Mouse (Mus musculus) c-Kit-positive CD71-positive TER-119-positive erythroid progenitor cells, embryonic 14.5 days (primary cell): ENCODE measurements around the gene Tm2d3.

Source experiments
- DNase-seq: peaks from one replicate; pipeline ENCODE4 v3.0.0-alpha.2; 2013; ENCODE audit warnings: low spot score

The Tm2d3 gene

DNA sequence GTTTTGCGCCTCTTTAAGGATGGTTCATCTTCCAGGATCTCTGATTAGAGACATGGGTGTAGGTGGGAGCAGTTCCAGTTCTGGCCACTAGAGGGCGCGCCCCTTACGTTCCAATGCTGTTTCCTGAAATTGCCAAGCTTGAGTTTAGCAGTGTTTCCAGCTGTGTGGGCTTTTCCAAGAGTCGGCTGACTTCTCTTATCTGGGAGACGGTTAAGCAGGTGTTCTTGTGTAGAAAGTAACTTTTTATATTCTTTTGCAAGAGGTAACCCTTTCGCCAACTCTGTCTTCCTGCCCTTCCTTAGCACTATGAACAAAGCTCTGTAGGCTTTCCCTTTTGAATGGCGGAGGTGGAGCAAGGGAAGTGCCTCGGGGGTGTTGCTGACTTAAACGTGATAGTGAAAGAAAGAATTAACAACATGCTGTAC lies 13.9 kb downstream of the Tm2d3 start:
- DNase-seq: peak; percentile 71

- no peak for DNase-seq
Observed at GRCm38 (mm10) chr7:65708506-65708905, 17.5 kb downstream of the Tm2d3 start.

- DNase-seq: no peak
Observed at GRCm38 (mm10) chr7:65710301-65710700, 19.3 kb downstream of the Tm2d3 start.

DNA sequence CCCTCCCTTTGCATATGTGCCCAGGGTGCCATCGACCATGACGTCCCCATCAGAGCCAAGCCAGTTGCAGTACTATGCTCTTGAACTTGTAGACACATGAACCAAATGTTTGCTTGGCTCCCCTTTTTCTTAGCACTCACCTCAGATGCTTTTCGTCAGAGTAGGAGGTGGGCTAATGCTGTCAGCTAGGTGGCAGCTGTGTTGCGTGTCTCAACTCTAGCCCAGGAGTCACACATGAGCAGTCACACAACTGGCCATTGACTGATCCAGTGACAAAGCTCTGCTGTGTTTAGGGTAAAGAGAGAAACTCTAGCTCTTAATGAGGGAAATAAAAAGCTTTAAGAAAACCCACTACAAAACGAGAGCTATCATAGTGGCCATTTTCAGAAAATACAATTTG lies 22.8 kb downstream of the Tm2d3 start:
- no peak for DNase-seq

GRCm38 (mm10) chr7:65714304-65714703 lies 23.3 kb downstream of the Tm2d3 start:
- no peak for DNase-seq

GRCm38 (mm10) chr7:65734024-65734423 lies 43.1 kb downstream of the Tm2d3 start:
- DNase-seq: no peak

- no peak for DNase-seq
Observed at GRCm38 (mm10) chr7:65735261-65735660, 44.3 kb downstream of the Tm2d3 start.

GRCm38 (mm10) chr7:65737286-65738040 lies 46.5 kb downstream of the Tm2d3 start:
- DNase-seq: no peak

DNA sequence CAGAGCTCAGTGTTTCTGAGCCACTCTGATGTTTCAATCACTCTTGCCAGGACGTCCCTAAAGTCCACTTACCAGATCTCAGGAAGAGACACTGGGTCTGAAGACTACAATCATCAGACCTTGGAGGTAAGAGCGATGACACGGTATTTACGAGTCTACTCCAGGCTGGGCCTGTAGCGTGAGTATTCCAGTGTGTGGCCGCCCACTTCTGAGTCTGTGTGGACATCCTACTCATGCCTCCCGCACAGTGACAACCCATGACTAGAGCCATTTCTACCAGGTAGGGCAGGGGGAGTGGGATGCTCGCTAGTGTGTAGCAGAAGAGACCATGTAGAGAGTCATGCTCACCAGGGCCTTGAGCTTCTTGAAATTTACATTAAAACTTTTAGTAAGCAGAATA lies 51.9 kb downstream of the Tm2d3 start:
- DNase-seq: no peak

- no peak for DNase-seq
Observed at GRCm38 (mm10) chr7:65747990-65748955, 57.3 kb downstream of the Tm2d3 start.
